Mouse (Mus musculus) small intestine, adult 2 months (tissue): ENCODE measurements around the gene Tead4. TPM values are rescaled to one million over a fixed set of nuclear protein-coding genes. Genes with fewer than 3 reads are reported as not detected.

Experiments used
- H3K27ac ChIP-seq: fragments of 200-500 bp; 2 replicates; pipeline ENCODE4 v1.5.1; 2012; ENCODE audit warnings: low read depth, low read length, control low read depth, inconsistent platforms; ENCODE audit not compliant: insufficient read depth
- H3K27me3 ChIP-seq: fragments of 200-500 bp; 2 replicates; pipeline ENCODE4 v1.6.1; 2012; ENCODE audit warnings: mild to moderate bottlenecking, moderate library complexity, low read length, inconsistent platforms; ENCODE audit not compliant: control insufficient read depth, insufficient read depth
- H3K36me3 ChIP-seq: fragments of 200-500 bp; 2 replicates; pipeline ENCODE4 v1.6.1; 2012; ENCODE audit warnings: mild to moderate bottlenecking, low read length, control low read depth, inconsistent platforms; ENCODE audit not compliant: control insufficient read depth, insufficient read depth
- H3K4me1 ChIP-seq: fragments of 200-500 bp; 2 replicates; pipeline ENCODE4 v1.6.1; 2012; ENCODE audit warnings: low read length, inconsistent platforms, mixed read lengths; ENCODE audit not compliant: control insufficient read depth, insufficient read depth, insufficient read length
- H3K4me3 ChIP-seq: fragments of 200-500 bp; 2 replicates; pipeline ENCODE4 v1.5.1; 2012; ENCODE audit warnings: low read depth, mild to moderate bottlenecking, control low read depth, inconsistent platforms, low read length, moderate library complexity
- CTCF ChIP-seq: fragments of 200-500 bp; IDR thresholded peaks from 2 replicates; pipeline ENCODE4 v1.5.1; 2012; ENCODE audit warnings: low read depth, mild to moderate bottlenecking, control low read depth, inconsistent platforms, low read length, moderate library complexity, mixed read lengths; ENCODE audit not compliant: insufficient replicate concordance, insufficient read length; ENCODE audit errors: extremely low read depth
- POLR2A ChIP-seq: fragments of 200-500 bp; IDR thresholded peaks from 2 replicates; pipeline ENCODE4 v1.6.1; 2012; ENCODE audit warnings: low read depth, mild to moderate bottlenecking, control low read depth, inconsistent platforms, low read length, moderate library complexity
- WGBS: fragments of 180-500 bp; shearing (Covaris S2); methylation state at CpG from one replicate; pipeline ENCODE4 v1.1.7; 2018; 5-methylcytosine and 5-hydroxymethylcytosine counted together
- polyA plus RNA-seq: library from polyadenylated mRNA; depleted of rRNA; stranded (reverse); fragments of >200 nt; gene quantifications from 2 replicates; pipeline ENCODE4 v1.2.3, GENCODE M21; 2012

The Tead4 gene
- polyA plus RNA-seq, 1 experiment: 0.93 TPM

- WGBS: 26% methylated on average over 5 of the region's 5 CpGs
- Histone ChIP-seq H3K27ac (no peak overlapping the region), H3K36me3 (no peaks in the 10 kb centered on the region), H3K4me1 (no peaks in the 10 kb centered on the region), H3K27me3 (no peaks in the 10 kb centered on the region), H3K4me3 (no peak overlapping the region)
- TF ChIP-seq POLR2A: no peak
- TF ChIP-seq CTCF: no peak
Measured at GRCm38 (mm10) chr6:128234206-128234605, 66.4 kb downstream of the Tead4 start.

GRCm38 (mm10) chr6:128232216-128232615, 68.4 kb downstream of the Tead4 start:
- TF ChIP-seq POLR2A (no peak), CTCF (no peak)
- Histone ChIP-seq H3K4me1 (no peaks in the 10 kb centered on the region), H3K27ac (no peak overlapping the region), H3K4me3 (no peak overlapping the region), H3K36me3 (no peaks in the 10 kb centered on the region), H3K27me3 (no peaks in the 10 kb centered on the region)
- 64% methylated on average over 7 of the region's 7 CpGs for WGBS

DNA sequence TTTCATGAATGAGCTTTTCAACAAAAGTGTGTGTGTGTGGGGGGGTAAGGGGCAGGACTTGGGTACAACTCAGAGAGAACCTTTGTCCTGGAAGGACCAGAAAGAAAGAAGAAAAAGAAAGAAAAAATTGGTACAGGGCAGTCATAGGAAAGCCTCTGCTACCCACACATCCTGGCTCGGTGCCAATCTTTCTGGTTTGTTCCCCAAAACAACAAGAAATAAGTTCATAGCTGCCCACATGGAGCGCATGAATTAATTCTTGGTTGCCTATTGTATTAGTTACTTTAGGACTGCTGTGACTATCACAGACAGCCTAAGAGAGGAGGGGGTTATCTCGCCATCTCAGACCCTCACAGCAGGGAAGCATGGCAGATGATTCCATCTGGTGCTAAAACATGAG, 68.9 kb downstream of the Tead4 start:
- Histone ChIP-seq H3K4me3 (no peak overlapping the region), H3K36me3 (no peaks in the 10 kb centered on the region), H3K4me1 (no peaks in the 10 kb centered on the region), H3K27ac (no peak overlapping the region), H3K27me3 (no peaks in the 10 kb centered on the region)
- 75% methylated on average over 3 of the region's 3 CpGs for WGBS
- TF ChIP-seq POLR2A: no peak
- no peak for TF ChIP-seq CTCF

DNA sequence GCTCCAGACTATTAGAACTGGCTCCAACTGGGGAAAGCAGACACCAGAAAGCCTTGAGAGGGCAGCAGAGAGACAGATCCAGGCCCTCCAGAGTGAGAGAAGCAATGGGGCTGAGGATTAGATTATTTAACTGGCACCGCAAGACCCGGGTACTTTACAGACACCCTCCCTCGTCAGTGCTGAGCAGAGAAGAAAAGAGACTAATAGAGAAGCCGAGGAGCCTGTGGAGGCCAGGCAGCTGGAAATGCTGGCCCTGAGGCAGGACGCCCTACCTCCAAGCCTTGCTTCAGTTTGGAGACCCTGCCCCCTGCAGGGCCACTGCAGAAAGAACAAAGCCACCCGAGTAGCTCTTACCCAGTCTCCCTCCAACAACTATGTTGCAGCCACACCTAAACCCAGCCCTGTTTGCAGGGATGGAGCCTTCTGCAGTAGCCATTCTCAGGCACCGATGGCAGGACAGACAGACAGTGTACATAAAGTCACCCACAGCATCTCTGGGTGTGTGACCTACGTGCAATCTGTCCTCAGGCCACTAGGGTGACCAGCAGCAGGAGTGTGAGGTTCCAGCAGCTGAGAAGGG, 73.1 kb downstream of the Tead4 start:
- H3K27me3 ChIP-seq: no peaks in the 10 kb centered on the region
- H3K36me3 ChIP-seq: no peaks in the 10 kb centered on the region
- H3K4me3 ChIP-seq: no peak overlapping the region
- H3K4me1 ChIP-seq: no peaks in the 10 kb centered on the region
- WGBS: 48% methylated on average over 8 of the region's 8 CpGs
- no peak for TF ChIP-seq POLR2A
- TF ChIP-seq CTCF: peak; percentile 21; the same call in 1 of the 2 replicates
- no peak overlapping the region for H3K27ac ChIP-seq

- H3K4me1 ChIP-seq: no peaks in the 10 kb centered on the region
- no peaks in the 10 kb centered on the region for H3K27me3 ChIP-seq
- H3K27ac ChIP-seq: no peak overlapping the region
- no peak for TF ChIP-seq CTCF
- no peak for TF ChIP-seq POLR2A
- no peaks in the 10 kb centered on the region for H3K36me3 ChIP-seq
- H3K4me3 ChIP-seq: no peak overlapping the region
- 86% methylated on average over 3 of the region's 3 CpGs for WGBS
Measured at GRCm38 (mm10) chr6:128226941-128227340, 73.7 kb downstream of the Tead4 start.

DNA sequence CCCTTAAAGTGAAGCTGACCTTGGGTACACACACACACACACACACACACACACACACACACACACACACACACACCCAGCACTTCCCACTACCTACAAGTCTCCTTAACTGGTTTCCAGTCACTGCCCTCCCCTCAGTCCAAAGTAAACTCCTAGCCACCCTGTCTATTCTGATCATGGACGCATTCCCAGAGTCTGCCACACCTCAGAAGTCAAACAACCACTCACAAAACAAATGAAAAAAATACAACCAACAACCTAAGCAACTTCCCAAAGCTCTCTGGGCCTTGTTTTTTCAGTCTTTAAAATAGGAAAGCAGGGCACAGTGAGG, 74.8 kb downstream of the Tead4 start:
- Histone ChIP-seq H3K36me3 (no peaks in the 10 kb centered on the region), H3K4me3 (no peak overlapping the region), H3K27ac (no peak overlapping the region), H3K27me3 (no peaks in the 10 kb centered on the region), H3K4me1 (no peaks in the 10 kb centered on the region)
- TF ChIP-seq POLR2A (no peak), CTCF (no peak)
- WGBS: 23% methylated on average over 1 of the region's 1 CpGs

DNA sequence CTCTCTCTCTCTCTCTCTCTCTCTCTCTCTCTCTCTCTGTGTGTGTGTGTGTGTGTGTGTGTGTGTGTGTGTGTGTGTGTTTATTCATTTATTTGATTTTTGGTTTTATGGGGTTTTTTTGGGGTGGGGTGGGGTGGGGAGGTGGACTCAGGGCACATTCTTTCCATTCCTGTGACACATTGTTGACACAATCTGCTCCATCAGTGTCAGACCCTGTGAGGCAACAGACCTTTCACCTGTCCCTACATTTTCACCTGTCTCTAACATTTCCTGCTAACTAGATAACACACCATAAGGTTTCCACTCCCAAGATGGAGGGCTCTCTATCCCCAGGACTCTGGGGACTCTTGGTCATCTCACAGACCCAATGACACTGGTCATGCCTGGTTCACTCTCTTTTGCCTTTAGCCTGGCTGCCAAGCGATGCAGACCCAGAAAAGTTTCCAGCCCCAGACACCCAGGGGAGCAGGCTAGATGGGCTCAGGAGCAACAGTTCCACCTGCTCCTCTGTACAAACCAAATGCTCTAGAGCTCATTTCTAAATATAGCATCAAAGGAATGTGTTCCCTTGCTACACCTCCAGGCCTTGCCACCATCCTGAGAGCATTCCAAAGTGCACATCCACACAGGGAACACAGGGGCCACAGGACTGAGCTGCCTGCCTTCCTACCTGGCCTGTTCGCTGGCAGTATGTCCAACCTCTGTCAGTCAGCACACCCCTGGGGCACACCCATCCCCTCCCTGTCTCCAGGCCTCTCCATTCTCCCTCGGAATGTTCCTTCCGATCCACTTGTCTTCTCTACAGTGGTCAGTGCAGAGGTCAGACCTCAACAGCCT, 75.4 kb downstream of the Tead4 start:
- Histone ChIP-seq H3K4me3 (no peak overlapping the region), H3K4me1 (no peaks in the 10 kb centered on the region), H3K36me3 (no peaks in the 10 kb centered on the region), H3K27ac (no peak overlapping the region), H3K27me3 (no peaks in the 10 kb centered on the region)
- TF ChIP-seq CTCF (no peak), POLR2A (no peak)
- WGBS: 38% methylated on average over 4 of the region's 4 CpGs
